Mouse (Mus musculus): ENCODE measurements around the gene Pik3ip1. TPM values are rescaled to one million over a fixed set of nuclear protein-coding genes. Genes with fewer than 3 reads are reported as not detected.
A peak's percentile ranks its signal among the peaks of the same experiment; 100 is the strongest.

Pik3ip1 gene
- total RNA-seq, 2 experiments from 2014 or later: 29.5 to 35.1 TPM

- peak in 1 of 2 experiments; percentile 35 for DNase-seq (ENCODE audit: low spot score in 2 of 2)
Measured at GRCm38 (mm10) chr11:3373591-3374292, 43.5 kb downstream of the Pik3ip1 start.

GRCm38 (mm10) chr11:3374293-3374645, 44.1 kb downstream of the Pik3ip1 start:
- DNase-seq (ENCODE audit: low spot score in 2 of 2): no peak

GRCm38 (mm10) chr11:3374741-3375140, 44.5 kb downstream of the Pik3ip1 start:
- no peak for DNase-seq (ENCODE audit: low spot score in 2 of 2)

GRCm38 (mm10) chr11:3379427-3379826, 49.2 kb downstream of the Pik3ip1 start:
- no peak for DNase-seq (ENCODE audit: low spot score in 2 of 2)

GRCm38 (mm10) chr11:3381148-3381814, 51.1 kb downstream of the Pik3ip1 start:
- DNase-seq (ENCODE audit: low spot score in 2 of 2): no peak

- DNase-seq (ENCODE audit: low spot score in 2 of 2): no peak
Measured at GRCm38 (mm10) chr11:3382602-3383594, 52.7 kb downstream of the Pik3ip1 start.

- DNase-seq (ENCODE audit: low spot score in 2 of 2): peak; percentile 86 to 89
Measured at GRCm38 (mm10) chr11:3386941-3387368, 56.8 kb downstream of the Pik3ip1 start.

- no peak for DNase-seq (ENCODE audit: low spot score in 2 of 2)
Measured at GRCm38 (mm10) chr11:3387482-3388196, 57.4 kb downstream of the Pik3ip1 start.

GRCm38 (mm10) chr11:3389996-3390395, 59.8 kb downstream of the Pik3ip1 start:
- DNase-seq (ENCODE audit: low spot score in 2 of 2): no peak

GRCm38 (mm10) chr11:3390789-3391188, 60.6 kb downstream of the Pik3ip1 start:
- DNase-seq (ENCODE audit: low spot score in 2 of 2): no peak

GRCm38 (mm10) chr11:3392526-3392925, 62.3 kb downstream of the Pik3ip1 start:
- no peak for DNase-seq (ENCODE audit: low spot score in 2 of 2)

Other genes starting within 250 kb of the Pik3ip1 start
- 10 to 100 TPM; 56.3 to 57.2 TPM for gene Sfi1, start 136.9 kb upstream of the Pik3ip1 start, total RNA-seq (2021)
- 10 to 100 TPM; 61.5 to 66.1 TPM for gene Eif4enif1, start 128.0 kb upstream of the Pik3ip1 start, total RNA-seq (2021)
- gene Drg1, start 64.0 kb upstream of the Pik3ip1 start, total RNA-seq (2021): 100 to 1,000 TPM in 1 of 2 experiments, 10 to 100 TPM in 1; 89.8 to 103 TPM
- 10 to 100 TPM; 50.3 to 50.4 TPM for gene Patz1, start 41.5 kb upstream of the Pik3ip1 start, total RNA-seq (2021)
- gene Limk2, start 78.8 kb downstream of the Pik3ip1 start, total RNA-seq (2021): 100 to 1,000 TPM in 1 of 2 experiments, 10 to 100 TPM in 1; 98.7 to 113 TPM
- gene Rnf185, start 122.0 kb downstream of the Pik3ip1 start, total RNA-seq (2021): 10 to 100 TPM; 22.9 to 24.9 TPM
- gene Pla2g3, start 157.9 kb downstream of the Pik3ip1 start, total RNA-seq (2021): 10 to 100 TPM in 1 of 2 experiments, 1 to 10 TPM in 1; 7.1 to 13.0 TPM
- gene Inpp5j, start 174.4 kb downstream of the Pik3ip1 start, total RNA-seq (2021): 10 to 100 TPM; 66.1 to 72.1 TPM
- gene Selenom, start 184.3 kb downstream of the Pik3ip1 start, total RNA-seq (2021): 100 to 1,000 TPM; 229 to 234 TPM
- 10 to 100 TPM; 11.5 to 16.1 TPM for gene Smtn, start 210.2 kb downstream of the Pik3ip1 start, total RNA-seq (2021)

All from layer of hippocampus, postnatal 14 days (tissue).